Mouse (Mus musculus) stomach, postnatal 0 days (tissue): ENCODE results near the gene Pear1. TPM values are rescaled to one million over a fixed set of nuclear protein-coding genes. Genes with fewer than 3 reads are reported as not detected.
"Not testable (repeated sequence)": the region's sequence is repeated elsewhere in the genome, so short reads cannot be mapped to it uniquely, and the experiment has no call there.

Experiments used
- ATAC-seq: fragments of 200-750 bp; cut with Nextera tagmentation; 2 replicates; pipeline ENCODE4 v1.8.0; 2017; ENCODE audit not compliant: low FRiP score, low TSS enrichment
- DNase-seq: peaks from one replicate; pipeline ENCODE4 v3.0.0-alpha.2; 2016; ENCODE audit warnings: low spot score
- H3K27ac ChIP-seq: fragments of 300-500 bp; sonication (generic); replicated peaks from 2 replicates; pipeline ENCODE4 v1.5.1; 2014; ENCODE audit warnings: mild to moderate bottlenecking, control low read depth
- H3K27me3 ChIP-seq: fragments of 300-500 bp; sonication (generic); 2 replicates; pipeline ENCODE4 v1.6.1; 2014; ENCODE audit warnings: low read length; ENCODE audit not compliant: control insufficient read depth, insufficient read depth
- H3K36me3 ChIP-seq: fragments of 300-500 bp; sonication (generic); 2 replicates; pipeline ENCODE4 v1.6.1; 2014; ENCODE audit warnings: low read length, mixed read lengths; ENCODE audit not compliant: control insufficient read depth, insufficient read depth
- H3K4me1 ChIP-seq: fragments of 300-500 bp; sonication (generic); replicated peaks from 2 replicates; pipeline ENCODE4 v1.6.1; 2014; ENCODE audit warnings: antibody characterized with exemption; ENCODE audit not compliant: control insufficient read depth, insufficient read depth
- H3K4me2 ChIP-seq: fragments of 300-500 bp; sonication (generic); replicated peaks from 2 replicates; pipeline ENCODE4 v1.6.1; 2014; ENCODE audit warnings: low read depth, mild to moderate bottlenecking, control low read depth, moderate library complexity
- H3K4me3 ChIP-seq: fragments of 300-500 bp; sonication (generic); 2 replicates; pipeline ENCODE4 v1.5.1; 2014; ENCODE audit warnings: low read depth, low read length, control low read depth
- H3K9ac ChIP-seq: fragments of 300-500 bp; sonication (generic); 2 replicates; pipeline ENCODE4 v1.6.1; 2014; ENCODE audit warnings: mild to moderate bottlenecking, low read length, control low read depth, mixed read lengths
- H3K9me3 ChIP-seq: fragments of 300-500 bp; sonication (generic); 2 replicates; pipeline ENCODE4 v1.6.1; 2016; ENCODE audit warnings: low read length; ENCODE audit not compliant: control insufficient read depth
- CTCF ChIP-seq: IDR thresholded peaks from 2 replicates; pipeline ENCODE4 v1.5.1; 2016; ENCODE audit warnings: antibody characterized with exemption, low read depth, mild to moderate bottlenecking, moderate library complexity
- EP300 ChIP-seq: optimal IDR thresholded peaks from 2 replicates; pipeline ENCODE3; 2016; ENCODE audit warnings: antibody characterized with exemption
- WGBS: fragments of 180-500 bp; shearing (Covaris S2); extraction: QIAGEN DNeasy Blood & Tissue Kit; methylation state at CpG from one replicate; pipeline ENCODE4 v1.1.7; 2014; 5-methylcytosine and 5-hydroxymethylcytosine counted together
- polyA plus RNA-seq: library from polyadenylated mRNA; unstranded; fragments of >200 nt; fragmentation: Nextera tagmentation; extraction: Ambion mirVana; gene quantifications from 2 replicates; pipeline ENCODE4 v1.2.1, GENCODE M21; 2015

Gene Pear1
- polyA plus RNA-seq = 6.1 and 6.8 TPM in 2 replicates

GRCm38 (mm10) chr3:87824206-87824605 is at the start of gene Pear1:
Pear1 (minus strand) TSS chr3:87824306.
- H3K4me2 ChIP-seq, H3K4me1 ChIP-seq, ATAC-seq, H3K27me3 ChIP-seq, H3K36me3 ChIP-seq, H3K27ac ChIP-seq, H3K9me3 ChIP-seq, H3K9ac ChIP-seq, H3K4me3 ChIP-seq, DNase-seq: not testable (repeated sequence)
- WGBS = 63% methylated on average over 1 of the region's 1 CpGs

GRCm38 (mm10) chr3:87864111-87864510 is 40.0 kb upstream of the Pear1 start:
- H3K27ac ChIP-seq, H3K4me3 ChIP-seq, H3K9me3 ChIP-seq, H3K4me2 ChIP-seq, H3K27me3 ChIP-seq, DNase-seq, H3K4me1 ChIP-seq, H3K9ac ChIP-seq, ATAC-seq: not testable (repeated sequence)
- 91% methylated on average over 4 of the region's 4 CpGs for WGBS
- peaks cover 35% of the 10 kb centered on the region for H3K36me3 ChIP-seq

- no peaks in the 10 kb centered on the region for H3K4me1 ChIP-seq
Measured at GRCm38 (mm10) chr3:87859813-87860212, 35.7 kb upstream of the Pear1 start.

GRCm38 (mm10) chr3:87857666-87858065 is 33.6 kb upstream of the Pear1 start:
- Histone ChIP-seq H3K4me3 (no peak overlapping the region), H3K36me3 (peaks cover 23% of the 10 kb centered on the region), H3K4me1 (no peaks in the 10 kb centered on the region), H3K27me3 (no peaks in the 10 kb centered on the region), H3K9me3 (no peaks in the 10 kb centered on the region), H3K27ac (no peak overlapping the region), H3K4me2 (no peak overlapping the region), H3K9ac (no peak overlapping the region)
- no peak for TF ChIP-seq CTCF
- no peak for TF ChIP-seq EP300
- DNase-seq (no peak), ATAC-seq (no peak)
- 93% methylated on average over 8 of the region's 8 CpGs for WGBS

More at GRCm38 (mm10) chr3:87859813-87860212, 35.7 kb upstream of the Pear1 start:
- ATAC-seq = peak; percentile 58; the same call in 1 of the 2 replicates
- TF ChIP-seq EP300 (no peak), CTCF (peak; percentile 88)
- no peaks in the 10 kb centered on the region for H3K27me3 ChIP-seq
- no peaks in the 10 kb centered on the region for H3K9me3 ChIP-seq
- H3K4me3 ChIP-seq = no peak overlapping the region
- no peak overlapping the region for H3K4me2 ChIP-seq
- H3K9ac ChIP-seq = no peak overlapping the region
- H3K36me3 ChIP-seq = peaks cover 27% of the 10 kb centered on the region
- DNase-seq = peak; percentile 55
- WGBS = 18% methylated on average over 3 of the region's 3 CpGs
- no peak overlapping the region for H3K27ac ChIP-seq

GRCm38 (mm10) chr3:87855936-87856335 is 31.8 kb upstream of the Pear1 start:
- no peak for TF ChIP-seq CTCF
- TF ChIP-seq EP300 = no peak
- H3K9me3 ChIP-seq = no peaks in the 10 kb centered on the region
- ATAC-seq (no peak), DNase-seq (no peak)
- WGBS = 68% methylated on average over 8 of the region's 8 CpGs
- H3K4me3 ChIP-seq = no peak overlapping the region
- peaks cover 18% of the 10 kb centered on the region; the same call in 1 of the 2 replicates for H3K36me3 ChIP-seq
- H3K27me3 ChIP-seq = no peaks in the 10 kb centered on the region
- H3K4me1 ChIP-seq = no peaks in the 10 kb centered on the region
- no peak overlapping the region for H3K9ac ChIP-seq
- no peak overlapping the region for H3K27ac ChIP-seq
- H3K4me2 ChIP-seq = no peak overlapping the region

GRCm38 (mm10) chr3:87854795-87855568 is 30.9 kb upstream of the Pear1 start:
- no peaks in the 10 kb centered on the region for H3K4me1 ChIP-seq
- H3K27ac ChIP-seq = no peak overlapping the region; the same call in 1 of the 2 replicates
- no peak overlapping the region for H3K9ac ChIP-seq
- H3K36me3 ChIP-seq = peaks cover 16% of the 10 kb centered on the region; the same call in 1 of the 2 replicates
- no peak for TF ChIP-seq CTCF
- TF ChIP-seq EP300 = no peak
- no peak overlapping the region for H3K4me3 ChIP-seq
- no peaks in the 10 kb centered on the region for H3K9me3 ChIP-seq
- DNase-seq (no peak), ATAC-seq (no peak)
- H3K27me3 ChIP-seq = no peaks in the 10 kb centered on the region
- no peak overlapping the region for H3K4me2 ChIP-seq
- 36% methylated on average over 7 of the region's 7 CpGs for WGBS
